Mouse (Mus musculus) CD8-positive naive resting alpha-beta T cell, adult 2 months (primary cell): ENCODE results near the gene Gm37240.
"Not testable (repeated sequence)": the region's sequence is repeated elsewhere in the genome, so short reads cannot be mapped to it uniquely, and the experiment has no call there.

Experiments
- DNase-seq, 2 experiments: peaks; one replicate each; pipeline ENCODE4 v3.0.0; 2022; ENCODE audit warnings: low read depth in 2 of 2, low spot score in 2 of 2

Gene Gm37240

DNA sequence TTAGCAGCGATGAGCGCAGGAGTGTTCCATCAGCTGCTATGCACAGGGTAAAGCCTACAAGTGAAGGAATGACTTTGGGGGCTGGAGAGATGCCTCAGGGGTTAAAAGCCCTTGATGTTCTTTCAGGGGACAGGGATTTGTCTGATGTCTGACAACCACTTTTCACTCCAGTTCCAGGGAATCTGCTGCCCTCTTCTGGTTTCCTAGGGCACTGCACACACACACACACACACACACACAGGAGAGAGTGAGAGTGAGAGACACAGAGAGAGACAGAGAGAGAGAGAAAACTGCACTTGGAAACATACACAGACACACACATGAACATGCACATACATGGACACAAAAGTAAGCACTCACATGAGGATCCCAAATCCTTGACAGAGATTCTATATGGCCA lies 1228.4 kb downstream of the Gm37240 start:
- DNase-seq: no peak

GRCm38 (mm10) chr3:84658017-84658416 lies 1229.3 kb downstream of the Gm37240 start:
- DNase-seq: no peak

GRCm38 (mm10) chr3:84657240-84657639 lies 1230.1 kb downstream of the Gm37240 start:
- DNase-seq: no peak

GRCm38 (mm10) chr3:84655785-84656150 lies 1231.5 kb downstream of the Gm37240 start:
- DNase-seq: not testable (repeated sequence)

- DNase-seq: no peak
These were observed 1232.2 kb downstream of the Gm37240 start for GRCm38 (mm10) chr3:84654900-84655784.

GRCm38 (mm10) chr3:84654246-84654826 lies 1233.0 kb downstream of the Gm37240 start:
- DNase-seq: peak; percentile 44 to 62

DNA sequence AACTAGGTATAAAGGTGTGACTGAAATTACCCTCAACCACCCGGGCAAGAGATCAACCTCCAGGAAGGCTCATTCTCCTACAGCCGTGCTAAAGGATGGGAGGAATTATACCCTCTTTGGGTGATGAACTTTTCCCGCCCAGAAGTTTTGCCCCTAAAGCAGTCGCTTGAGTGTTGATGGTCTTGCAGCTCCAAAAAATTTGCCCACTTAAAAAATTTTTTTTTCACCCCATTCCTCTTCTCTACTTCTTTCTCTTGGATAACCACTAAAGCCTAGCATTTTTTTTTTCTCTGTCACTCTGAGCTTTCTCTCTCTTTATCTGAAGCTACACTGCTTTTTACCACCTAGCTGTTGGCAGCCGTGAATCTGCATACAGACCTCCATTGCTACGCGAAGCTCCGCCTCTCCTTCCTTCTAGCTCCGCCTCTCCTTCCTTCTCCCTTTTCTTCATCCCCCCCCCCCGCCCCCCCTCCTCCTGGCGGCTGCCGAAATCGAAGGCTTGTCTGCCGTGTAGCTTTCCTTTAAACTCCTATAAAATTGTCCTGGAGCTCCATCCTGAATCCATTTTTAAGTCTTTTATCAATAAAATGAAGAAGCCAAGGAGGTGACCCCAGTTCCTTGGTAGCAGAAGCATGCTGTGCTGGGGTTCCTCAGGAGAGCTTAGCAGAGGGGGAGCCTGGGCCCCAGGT lies 1233.6 kb downstream of the Gm37240 start:
- DNase-seq: no peak

- DNase-seq: no peak
These were observed 1234.4 kb downstream of the Gm37240 start for GRCm38 (mm10) chr3:84652643-84653556.

GRCm38 (mm10) chr3:84649578-84650327 lies 1237.6 kb downstream of the Gm37240 start:
- no peak for DNase-seq

DNA sequence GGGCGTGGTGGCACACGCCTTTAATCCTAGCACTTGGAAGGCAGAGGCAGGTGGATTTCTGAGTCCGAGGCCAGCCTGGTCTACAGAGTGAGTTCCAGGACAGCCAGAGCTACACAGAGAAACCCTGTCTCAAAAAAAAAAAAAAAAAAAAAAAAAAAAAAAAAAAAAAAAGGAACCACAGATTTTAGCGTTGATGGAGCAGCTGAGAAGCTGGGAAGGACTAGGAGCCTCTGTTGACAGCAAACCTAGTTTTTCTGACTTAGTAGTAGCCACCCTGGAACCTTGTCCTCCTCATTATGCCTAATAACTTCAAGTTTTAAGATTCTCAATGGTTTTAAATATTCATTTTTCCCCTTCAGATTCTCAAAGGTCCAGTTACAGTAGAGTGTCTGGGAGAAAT lies 1239.2 kb downstream of the Gm37240 start:
- DNase-seq: not testable (repeated sequence)

GRCm38 (mm10) chr3:84647616-84648015 lies 1239.7 kb downstream of the Gm37240 start:
- DNase-seq: no peak

DNA sequence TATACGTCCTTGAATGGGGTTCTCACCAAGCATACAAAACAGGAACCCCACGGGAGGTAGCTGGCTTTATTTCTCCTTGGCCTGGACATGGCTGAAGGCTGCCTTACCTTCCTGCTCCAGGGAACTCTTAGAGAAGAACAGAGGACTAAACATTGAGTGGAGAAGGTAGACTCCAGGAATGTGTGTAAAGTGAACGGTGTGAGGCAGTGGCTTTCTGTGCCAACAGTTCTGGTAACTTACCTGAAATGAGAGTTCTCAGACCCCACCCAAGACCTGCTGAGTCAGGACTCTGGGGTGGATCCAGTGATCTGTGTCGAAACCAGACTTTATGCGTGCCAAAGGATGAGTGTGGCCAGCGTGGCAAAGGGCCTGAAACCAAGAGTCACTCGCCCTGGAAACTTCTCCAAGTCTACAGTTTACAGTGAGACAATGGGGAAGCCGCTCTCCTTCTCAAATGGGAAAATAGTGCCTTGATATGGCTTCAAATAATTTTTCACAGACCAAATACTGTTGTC lies 1240.9 kb downstream of the Gm37240 start:
- no peak for DNase-seq

GRCm38 (mm10) chr3:84646007-84646290 lies 1241.4 kb downstream of the Gm37240 start:
- no peak for DNase-seq

DNA sequence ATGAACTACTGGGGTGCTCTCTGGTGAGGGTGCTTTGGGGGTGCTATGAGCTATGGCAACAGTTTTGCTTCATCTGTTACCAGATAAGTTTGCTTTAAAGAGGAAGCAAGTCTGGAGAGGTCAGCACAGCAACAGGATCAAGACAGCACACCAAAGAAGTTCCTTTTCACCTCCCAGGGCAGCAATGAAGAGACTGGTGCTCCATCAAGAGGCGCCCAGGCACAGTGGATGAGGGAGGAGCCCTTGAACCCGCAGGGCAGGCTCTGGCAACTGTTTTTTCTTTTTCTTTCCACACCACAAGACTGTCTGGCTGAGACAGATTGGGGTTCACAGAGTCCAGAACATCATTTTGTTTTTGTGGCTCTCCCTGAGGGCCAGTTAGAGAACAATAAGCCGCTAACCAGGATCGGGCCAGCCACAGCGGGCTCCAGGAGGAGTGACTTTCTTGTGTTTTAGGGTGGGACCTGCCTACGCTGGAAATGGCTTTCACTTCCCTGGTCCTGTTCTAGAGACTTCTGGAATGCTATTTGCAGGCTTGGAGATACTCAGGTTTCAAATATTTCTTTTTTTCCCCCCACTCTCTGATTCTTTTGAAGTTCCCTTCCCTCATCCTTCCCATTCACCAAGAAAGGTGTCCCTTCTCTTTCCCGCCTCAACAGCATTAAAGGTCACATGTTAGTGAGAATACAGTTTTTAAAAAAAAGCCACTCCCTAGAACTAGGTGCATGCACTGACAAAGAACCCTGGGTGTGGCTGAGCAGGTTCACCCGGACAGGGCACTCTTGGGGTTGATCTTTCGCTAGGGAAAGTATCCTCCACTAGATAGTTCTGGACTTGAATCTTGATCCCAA lies 1241.9 kb downstream of the Gm37240 start:
- no peak for DNase-seq

DNA sequence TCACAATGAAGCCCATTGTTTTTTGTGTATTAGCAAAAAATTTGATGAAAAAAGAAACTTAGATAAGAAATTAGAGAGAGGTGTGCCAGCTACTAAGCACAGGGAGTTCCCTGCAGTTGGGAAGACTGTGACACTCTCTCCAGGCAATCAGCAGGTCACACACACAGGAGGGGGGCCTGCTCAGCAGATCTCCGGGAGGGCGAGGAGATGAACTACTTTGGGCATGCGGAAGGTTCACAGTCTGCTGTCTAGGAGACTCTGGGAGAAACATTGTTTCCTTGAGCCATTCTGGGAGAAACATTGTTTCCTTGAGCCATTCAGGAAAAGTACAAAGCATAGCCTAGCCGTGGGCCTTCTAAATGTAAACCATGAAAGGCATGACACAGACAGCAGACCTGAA lies 1244.4 kb downstream of the Gm37240 start:
- DNase-seq: no peak

DNA sequence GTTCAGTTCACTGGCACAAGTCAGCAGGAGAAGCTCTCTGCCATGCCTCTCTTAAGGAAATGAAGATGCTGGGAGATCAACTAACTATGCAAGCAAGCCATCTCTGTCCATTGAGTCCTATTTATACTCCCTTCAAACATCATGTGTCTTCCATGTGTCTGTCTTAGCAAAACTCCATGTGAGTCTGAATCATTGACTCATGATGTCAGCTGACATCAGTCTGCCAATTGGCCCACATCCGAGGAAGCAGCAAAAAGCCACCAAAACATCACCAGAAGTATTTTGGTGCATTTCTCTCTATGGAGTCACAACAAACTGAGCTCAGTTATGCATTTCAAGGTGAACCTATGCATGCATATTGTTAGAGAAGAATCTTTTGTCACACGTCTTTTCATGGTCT lies 1245.9 kb downstream of the Gm37240 start:
- DNase-seq: no peak

DNA sequence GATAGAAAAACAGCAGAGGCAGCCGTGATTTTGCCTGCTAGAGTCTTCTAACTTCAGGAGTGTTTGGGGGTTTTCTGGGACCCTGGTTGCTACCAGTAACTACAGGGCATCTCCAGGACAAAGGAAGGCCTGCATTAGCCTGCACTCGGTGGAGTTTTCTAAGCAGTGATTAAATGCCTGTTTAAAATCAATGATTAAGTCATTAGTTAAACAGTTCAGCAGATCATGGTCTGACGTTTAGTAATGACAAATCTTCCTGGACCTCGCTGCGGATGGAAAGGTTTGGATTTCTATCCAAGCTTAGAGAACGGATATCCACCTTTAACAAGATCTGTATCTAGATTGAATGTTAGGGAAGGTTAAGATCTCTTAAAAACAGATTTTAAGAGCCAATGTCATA lies 1246.8 kb downstream of the Gm37240 start:
- DNase-seq: no peak

DNA sequence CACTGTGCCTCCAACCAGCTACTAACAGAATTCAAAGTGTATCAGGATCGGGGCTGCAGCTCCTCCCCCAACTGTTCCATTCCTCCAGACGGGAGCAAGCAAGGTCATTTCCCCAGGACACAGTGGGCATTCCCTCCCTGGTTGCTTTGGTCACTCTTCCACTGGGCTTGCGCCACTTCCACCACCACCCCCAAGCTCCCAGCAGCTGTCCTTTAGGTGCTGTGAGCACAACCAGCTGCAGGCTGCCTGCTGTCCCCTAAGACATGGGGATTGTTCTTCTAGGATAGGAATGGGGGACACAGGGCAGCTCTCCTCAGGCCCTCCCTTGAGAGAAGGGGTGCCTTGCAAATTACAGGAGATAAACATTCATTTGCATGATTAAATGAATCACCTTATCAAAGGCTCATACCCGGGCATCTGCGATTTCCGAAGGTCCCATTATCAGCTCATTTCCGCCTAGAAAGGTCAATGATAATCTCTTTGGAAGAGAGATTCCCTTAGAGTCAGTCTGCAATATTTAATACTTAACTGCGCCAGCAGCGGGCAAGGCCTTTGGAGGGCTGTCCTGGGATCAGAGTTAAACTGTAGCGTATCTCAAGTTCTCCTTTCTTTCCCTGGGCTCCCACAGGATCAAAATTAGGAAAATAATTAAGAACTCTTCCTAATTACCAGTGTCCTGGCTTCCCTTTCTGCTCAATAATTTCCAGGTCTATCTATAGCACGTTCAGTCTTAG lies 1247.4 kb downstream of the Gm37240 start:
- no peak for DNase-seq

DNA sequence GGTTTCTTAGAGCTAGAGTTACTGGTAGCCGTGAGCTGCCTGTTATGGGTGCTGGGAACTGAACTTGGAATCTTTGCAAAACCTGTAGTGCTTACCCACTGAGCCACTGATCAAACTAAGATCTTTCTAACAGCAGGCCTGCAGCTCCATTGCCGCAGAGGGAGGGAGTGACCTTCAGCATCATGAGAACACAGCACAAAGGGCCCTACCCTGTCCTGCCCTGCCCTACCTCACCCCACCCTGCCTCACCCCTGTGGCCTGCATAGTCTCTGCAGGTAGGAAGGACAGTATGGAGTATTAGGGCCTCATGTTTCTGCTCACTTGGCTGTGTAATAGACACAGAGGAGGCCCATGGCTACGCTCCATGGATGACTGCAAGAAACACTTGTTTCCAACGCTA lies 1248.5 kb downstream of the Gm37240 start:
- no peak for DNase-seq
